13 mouse cellular contexts compared by ENCODE assay signal in genomic region chr1:161917940-161918484, GRCm38 (mm10).
"Had no signal": no experiment of that assay in that cellular context is flagged by ENCODE, and none has a peak within 500 bp of the region (broad histone marks: within the 10 kb centered on the region; RNA-seq: fewer than 3 reads in every experiment).

No protein-coding gene starts in this region.

- H3K27ac ChIP-seq: left cerebral cortex, adult 2 months; liver, embryonic 15.5 days; neural tube, embryonic 15.5 days; stomach, postnatal 0 days had no signal

- H3K4me3 ChIP-seq: left cerebral cortex, adult 2 months; liver, embryonic 15.5 days; midbrain, embryonic 10.5 days; myocyte; neural tube, embryonic 15.5 days had no signal

- H3K4me1 ChIP-seq: neural tube, embryonic 15.5 days had no signal

- H3K9ac ChIP-seq: liver, embryonic 15.5 days; neural tube, embryonic 15.5 days had no signal

- H3K36me3 ChIP-seq: liver, embryonic 15.5 days; midbrain, embryonic 10.5 days; neural tube, embryonic 15.5 days had no signal

- H3K9me3 ChIP-seq: liver, embryonic 15.5 days; midbrain, embryonic 10.5 days; neural tube, embryonic 15.5 days had no signal

- DNase-seq: kidney, postnatal 14 days; lung, adult 2 months; lung, postnatal 10 days; lung, postnatal 4 days; midbrain, embryonic 14.5 days; thymus, postnatal 4 days had no signal

- H3K4me2 ChIP-seq: liver, embryonic 11.5 days; liver, embryonic 15.5 days; neural tube, embryonic 15.5 days had no signal

- H3K27me3 ChIP-seq: neural tube, embryonic 15.5 days had no signal
